Mouse (Mus musculus) hindbrain, embryonic 11.5 days (tissue): ENCODE measurements around the gene Phyhipl. TPM values are rescaled to one million over a fixed set of nuclear protein-coding genes. Genes with fewer than 3 reads are reported as not detected.
A peak's percentile ranks its signal among the peaks of the same experiment; 100 is the strongest.

Experiments
- ATAC-seq: fragments of 200-750 bp; cut with Nextera tagmentation; 2 replicates; pipeline ENCODE4 v1.8.0; 2017; ENCODE audit warnings: mild to moderate bottlenecking, moderate TSS enrichment, moderate library complexity; ENCODE audit not compliant: low FRiP score
- DNase-seq: peaks from one replicate; pipeline ENCODE4 v3.0.0-alpha.2; 2015; ENCODE audit warnings: low spot score
- H3K27ac ChIP-seq: fragments of 300-500 bp; sonication (generic); 2 replicates; pipeline ENCODE4 v1.5.1; 2014; ENCODE audit warnings: mild to moderate bottlenecking, low read depth, low read length
- H3K27me3 ChIP-seq: fragments of 300-500 bp; sonication (generic); 2 replicates; pipeline ENCODE4 v1.6.1; 2014; ENCODE audit warnings: mild to moderate bottlenecking, low read length, moderate library complexity, mixed read lengths; ENCODE audit not compliant: control insufficient read depth, insufficient read depth
- H3K36me3 ChIP-seq: fragments of 300-500 bp; sonication (generic); 2 replicates; pipeline ENCODE4 v1.6.1; 2014; ENCODE audit warnings: mild to moderate bottlenecking, low read length, moderate library complexity, mixed read lengths; ENCODE audit not compliant: control insufficient read depth, insufficient read depth
- H3K4me1 ChIP-seq: fragments of 300-500 bp; sonication (generic); replicated peaks from 2 replicates; pipeline ENCODE4 v1.6.1; 2014; ENCODE audit warnings: low read length, mixed read lengths; ENCODE audit not compliant: control insufficient read depth, insufficient read depth
- H3K4me2 ChIP-seq: fragments of 300-500 bp; sonication (generic); replicated peaks from 2 replicates; pipeline ENCODE4 v1.6.1; 2014; ENCODE audit warnings: mild to moderate bottlenecking, low read depth, low read length
- H3K4me3 ChIP-seq: fragments of 300-500 bp; sonication (generic); 2 replicates; pipeline ENCODE4 v1.5.1; 2014; ENCODE audit warnings: low read depth, low read length
- H3K9ac ChIP-seq: fragments of 300-500 bp; sonication (generic); 2 replicates; pipeline ENCODE4 v1.6.1; 2014; ENCODE audit warnings: low read depth, low read length
- H3K9me3 ChIP-seq: fragments of 300-500 bp; sonication (generic); 2 replicates; pipeline ENCODE4 v1.6.1; 2016; ENCODE audit warnings: low read length; ENCODE audit not compliant: control insufficient read depth
- WGBS: fragments of 180-500 bp; shearing (Covaris S2); extraction: QIAGEN DNeasy Blood & Tissue Kit; methylation state at CpG from one replicate; pipeline ENCODE4 v1.1.7; 2014; 5-methylcytosine and 5-hydroxymethylcytosine counted together
- polyA plus RNA-seq: library from polyadenylated mRNA; unstranded; fragments of >200 nt; fragmentation: Nextera tagmentation; extraction: Ambion mirVana; gene quantifications from 2 replicates; pipeline ENCODE4 v1.2.1, GENCODE M21; 2014

Phyhipl gene
- polyA plus RNA-seq, 1 experiment from 2014 or later, result 118 TPM

DNA sequence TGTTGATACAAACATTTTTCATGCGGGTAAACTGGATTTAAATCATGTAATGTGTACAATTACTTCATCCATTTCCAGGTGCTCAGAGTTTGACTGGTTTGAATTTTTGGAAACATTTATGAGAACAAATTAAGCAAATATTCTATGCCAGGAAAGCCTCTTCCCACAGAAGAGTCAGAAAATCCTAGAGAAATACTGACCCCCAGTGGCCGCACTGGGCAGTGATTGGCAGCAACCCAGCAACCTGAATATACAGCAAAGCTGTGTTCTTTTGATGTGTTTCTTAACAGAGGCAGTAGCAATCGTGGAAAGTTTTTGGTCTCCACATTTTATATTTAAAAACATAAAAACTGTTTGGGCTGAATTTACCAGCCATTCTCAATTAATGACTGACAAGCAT lies 92.1 kb downstream of the Phyhipl start:
- Histone ChIP-seq H3K27ac (no peak overlapping the region), H3K9me3 (no peaks in the 10 kb centered on the region), H3K4me2 (no peak overlapping the region), H3K27me3 (no peaks in the 10 kb centered on the region), H3K4me1 (no peaks in the 10 kb centered on the region), H3K4me3 (no peak overlapping the region), H3K36me3 (no peaks in the 10 kb centered on the region), H3K9ac (no peak overlapping the region)
- peak; percentile 79 for DNase-seq
- no peak for ATAC-seq
- 29% methylated on average over 3 of the region's 3 CpGs for WGBS

DNA sequence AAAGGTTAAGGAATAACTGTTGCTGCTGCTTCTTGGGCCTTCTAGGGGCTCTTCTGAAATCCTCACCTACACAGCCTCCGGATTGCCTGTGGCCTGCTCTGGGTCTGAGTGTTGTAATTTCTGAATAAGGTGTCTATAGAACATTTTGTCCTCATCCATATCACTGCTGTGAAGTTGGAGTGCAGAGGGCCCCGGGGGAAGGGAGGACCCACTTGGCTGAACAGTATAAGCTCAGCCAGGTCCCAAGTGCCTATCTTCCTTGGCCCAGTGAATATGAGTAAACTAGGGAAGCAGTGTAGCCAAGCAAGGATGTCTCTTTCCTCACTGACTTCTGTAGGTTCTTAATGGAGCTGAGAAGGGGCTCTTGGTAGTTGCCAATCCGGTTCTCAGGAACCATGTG lies 103.2 kb downstream of the Phyhipl start:
- Histone ChIP-seq H3K9me3 (no peaks in the 10 kb centered on the region), H3K4me2 (no peak overlapping the region), H3K27ac (no peak overlapping the region), H3K27me3 (no peaks in the 10 kb centered on the region), H3K4me1 (no peaks in the 10 kb centered on the region), H3K4me3 (no peak overlapping the region), H3K9ac (no peak overlapping the region), H3K36me3 (peaks cover 2% of the 10 kb centered on the region; the same call in 1 of the 2 replicates)
- no peak for DNase-seq
- WGBS, result 95% methylated on average over 3 of the region's 3 CpGs
- no peak for ATAC-seq

DNA sequence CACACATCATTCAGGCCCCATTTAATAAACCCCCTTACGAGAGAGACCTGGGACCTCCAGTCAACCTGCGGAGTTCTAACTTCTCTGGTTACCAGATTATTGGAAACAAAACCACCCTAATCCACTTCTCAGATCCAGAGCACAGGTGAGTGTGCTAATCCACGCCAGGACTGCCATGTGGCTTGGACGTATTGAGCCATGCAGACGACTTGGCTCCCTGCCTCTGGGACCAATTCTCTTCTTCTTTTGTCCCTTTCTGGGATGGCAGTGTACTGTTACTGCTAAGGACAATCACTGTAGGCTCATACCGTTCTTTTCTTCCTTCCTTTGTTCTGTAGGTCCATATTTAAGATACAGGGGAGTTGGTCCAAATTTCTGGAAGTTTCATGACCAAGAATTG lies 112.9 kb downstream of the Phyhipl start:
- Histone ChIP-seq H3K36me3 (peaks cover 2% of the 10 kb centered on the region; the same call in 1 of the 2 replicates), H3K4me1 (no peaks in the 10 kb centered on the region), H3K9ac (no peak overlapping the region), H3K9me3 (no peaks in the 10 kb centered on the region), H3K4me3 (no peak overlapping the region), H3K27ac (no peak overlapping the region), H3K27me3 (no peaks in the 10 kb centered on the region), H3K4me2 (no peak overlapping the region)
- ATAC-seq (no peak), DNase-seq (no peak)
- WGBS, result 82% methylated on average over 6 of the region's 6 CpGs

DNA sequence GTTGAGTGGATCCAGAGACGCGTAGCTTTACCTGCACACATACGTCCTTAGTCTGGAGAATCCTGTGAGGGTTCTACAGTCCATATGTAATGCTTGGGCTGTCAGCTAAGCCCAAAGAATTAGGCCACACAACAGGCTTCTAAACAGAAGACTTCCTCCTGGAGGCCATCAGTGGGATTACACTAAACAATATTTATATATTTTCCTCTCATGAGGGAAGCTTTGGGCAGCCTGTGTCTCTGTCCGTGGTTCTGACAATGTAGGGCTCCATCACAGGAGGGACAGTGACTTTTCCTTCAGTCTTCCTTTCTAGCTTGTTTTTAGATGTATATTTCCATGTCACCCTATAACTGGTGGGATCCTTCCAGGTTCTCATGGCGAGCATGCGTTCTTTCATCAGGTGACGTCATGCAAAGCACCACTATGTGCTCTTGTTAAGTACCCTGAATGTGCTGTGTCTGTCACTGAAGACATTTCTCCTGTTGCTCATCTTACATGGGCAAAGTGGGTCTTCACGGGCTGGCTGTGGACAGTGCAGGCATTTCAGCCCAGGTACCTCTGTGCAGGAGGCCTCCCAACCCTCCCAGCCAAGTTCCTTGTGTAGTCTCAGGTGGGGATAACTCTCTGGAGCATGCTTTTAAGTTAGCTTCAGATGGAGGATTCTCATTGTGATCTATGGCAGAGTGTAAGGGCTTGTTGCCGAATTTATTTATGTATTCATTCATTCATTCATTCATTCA lies 115.1 kb downstream of the Phyhipl start:
- Histone ChIP-seq H3K4me2 (no peak overlapping the region), H3K4me3 (no peak overlapping the region), H3K9ac (no peak overlapping the region), H3K27me3 (no peaks in the 10 kb centered on the region), H3K27ac (no peak overlapping the region), H3K9me3 (no peaks in the 10 kb centered on the region), H3K4me1 (no peaks in the 10 kb centered on the region), H3K36me3 (peaks cover 2% of the 10 kb centered on the region)
- 85% methylated on average over 9 of the region's 9 CpGs for WGBS
- DNase-seq (peak; percentile 51), ATAC-seq (no peak)

DNA sequence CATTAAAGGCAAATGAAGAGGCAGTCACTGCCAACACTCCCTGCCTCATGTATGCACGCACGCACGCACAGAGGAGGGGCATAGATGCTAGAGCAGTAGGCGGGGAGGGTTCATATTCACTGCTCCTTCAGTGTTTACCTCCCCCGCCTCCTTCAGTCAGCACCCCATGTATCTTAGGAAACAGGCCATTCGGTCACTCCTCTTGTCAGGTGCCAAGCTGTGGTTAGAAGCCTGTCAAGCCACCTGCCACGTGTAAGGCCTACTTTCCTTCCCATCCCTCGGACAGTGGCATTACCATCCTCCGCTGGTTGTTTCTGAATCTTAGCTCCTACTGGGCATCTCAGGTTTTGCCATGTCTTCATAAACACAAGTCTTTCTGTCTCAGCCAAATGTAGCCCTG lies 116.5 kb downstream of the Phyhipl start:
- DNase-seq (no peak), ATAC-seq (no peak)
- 96% methylated on average over 9 of the region's 9 CpGs for WGBS
- Histone ChIP-seq H3K27me3 (no peaks in the 10 kb centered on the region), H3K9me3 (no peaks in the 10 kb centered on the region), H3K4me2 (no peak overlapping the region), H3K4me3 (no peak overlapping the region), H3K27ac (no peak overlapping the region), H3K9ac (no peak overlapping the region), H3K36me3 (no peaks in the 10 kb centered on the region; the same call in 1 of the 2 replicates), H3K4me1 (no peaks in the 10 kb centered on the region)

DNA sequence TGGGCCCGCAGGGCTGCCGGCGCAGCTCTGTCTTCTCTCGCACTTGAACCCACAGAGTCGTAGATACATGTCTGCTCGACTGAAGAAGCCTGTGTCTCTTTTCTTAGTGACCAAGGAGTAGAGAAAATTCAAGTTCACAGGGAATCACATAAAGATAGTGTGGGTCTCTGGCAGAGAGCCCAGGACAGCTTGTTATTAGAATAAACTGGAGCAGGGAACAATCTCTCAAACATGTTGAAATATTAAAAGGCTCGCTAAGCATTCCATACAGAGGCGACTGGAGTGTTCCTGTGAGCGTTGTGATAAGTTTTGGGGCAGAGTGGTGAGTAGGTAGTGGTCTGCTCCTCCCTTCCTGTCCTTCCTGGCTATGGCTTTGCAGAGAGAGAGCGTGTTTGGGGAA lies 118.1 kb downstream of the Phyhipl start:
- Histone ChIP-seq H3K4me1 (no peaks in the 10 kb centered on the region), H3K9ac (no peak overlapping the region), H3K4me3 (no peak overlapping the region), H3K27ac (no peak overlapping the region), H3K9me3 (no peaks in the 10 kb centered on the region), H3K36me3 (no peaks in the 10 kb centered on the region; the same call in 1 of the 2 replicates), H3K27me3 (no peaks in the 10 kb centered on the region), H3K4me2 (no peak overlapping the region)
- 93% methylated on average over 10 of the region's 10 CpGs for WGBS
- ATAC-seq (no peak), DNase-seq (no peak)

DNA sequence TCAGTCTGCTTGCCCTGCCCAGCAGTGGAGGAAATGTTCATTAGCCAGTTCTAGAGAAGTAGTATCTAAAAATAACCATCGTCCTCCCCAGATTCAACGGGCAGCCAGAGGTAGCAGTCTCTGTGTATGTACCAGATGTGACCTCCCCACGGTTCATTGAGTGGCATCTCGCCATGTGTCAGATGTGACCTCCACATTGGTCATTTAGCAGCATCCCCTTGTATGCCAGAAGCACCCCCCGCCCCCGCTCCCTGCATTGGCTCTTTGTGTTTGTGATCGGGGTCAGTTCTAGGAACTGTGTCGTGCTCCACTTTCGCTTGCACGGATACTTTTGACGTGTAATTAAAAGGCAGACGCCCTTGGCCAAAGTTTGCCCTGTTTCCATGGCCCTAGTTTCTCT lies 120.4 kb downstream of the Phyhipl start:
- H3K27me3 ChIP-seq, result no peaks in the 10 kb centered on the region
- ATAC-seq, result no peak
- H3K36me3 ChIP-seq, result no peaks in the 10 kb centered on the region; the same call in 1 of the 2 replicates
- H3K27ac ChIP-seq, result no peak overlapping the region
- no peak overlapping the region for H3K4me2 ChIP-seq
- WGBS, result 79% methylated on average over 12 of the region's 12 CpGs
- H3K9me3 ChIP-seq, result no peaks in the 10 kb centered on the region
- no peak overlapping the region for H3K9ac ChIP-seq
- no peak overlapping the region for H3K4me3 ChIP-seq
- H3K4me1 ChIP-seq, result no peaks in the 10 kb centered on the region
- DNase-seq, result peak; percentile 4

DNA sequence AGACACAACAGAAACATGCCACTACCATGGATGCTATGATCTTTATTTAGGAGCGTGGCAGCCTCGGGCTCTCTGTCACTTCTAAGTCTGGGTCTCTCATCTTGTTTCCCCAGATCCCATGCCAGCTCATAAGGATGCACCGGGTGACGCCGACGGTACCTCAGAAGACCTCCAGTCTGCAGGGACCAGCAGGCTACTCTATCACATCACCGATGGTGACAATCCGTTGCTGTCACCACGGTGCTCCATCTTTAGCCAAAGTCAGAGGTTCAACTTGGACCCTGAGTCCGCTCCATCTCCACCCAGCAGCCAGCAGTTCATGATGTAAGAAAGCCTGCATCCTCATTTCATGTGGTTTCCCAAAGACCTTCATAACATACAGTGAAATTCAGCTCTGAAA lies 121.2 kb downstream of the Phyhipl start:
- H3K27ac ChIP-seq, result no peak overlapping the region
- no peaks in the 10 kb centered on the region; the same call in 1 of the 2 replicates for H3K36me3 ChIP-seq
- H3K9ac ChIP-seq, result no peak overlapping the region
- DNase-seq (no peak), ATAC-seq (no peak)
- H3K4me3 ChIP-seq, result no peak overlapping the region
- no peaks in the 10 kb centered on the region for H3K9me3 ChIP-seq
- WGBS, result 97% methylated on average over 10 of the region's 10 CpGs
- no peak overlapping the region for H3K4me2 ChIP-seq
- no peaks in the 10 kb centered on the region for H3K4me1 ChIP-seq
- no peaks in the 10 kb centered on the region for H3K27me3 ChIP-seq

DNA sequence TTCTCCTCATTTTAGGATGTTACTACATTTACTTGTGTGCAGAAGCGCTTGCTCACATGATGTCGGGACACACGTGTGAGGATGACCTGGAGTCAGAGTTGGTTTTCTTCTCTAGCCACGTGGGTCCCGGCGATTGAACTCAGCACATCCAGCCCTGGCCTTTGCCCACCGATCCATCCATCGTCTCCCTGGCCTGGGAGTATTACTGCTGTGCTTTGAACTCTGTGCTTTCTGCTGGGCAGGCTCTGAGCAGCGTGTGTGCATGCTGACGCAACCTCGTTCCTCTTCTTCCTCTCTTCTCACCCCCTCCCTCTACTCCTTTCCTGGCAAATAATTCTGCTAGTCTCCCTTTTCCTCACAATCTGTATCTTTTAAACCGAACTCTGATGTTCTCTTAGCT lies 121.8 kb downstream of the Phyhipl start:
- H3K4me1 ChIP-seq, result no peaks in the 10 kb centered on the region
- 90% methylated on average over 12 of the region's 12 CpGs for WGBS

More for the DNA sequence above, 121.8 kb downstream of the Phyhipl start:
- Histone ChIP-seq H3K9me3 (no peaks in the 10 kb centered on the region), H3K27ac (no peak overlapping the region), H3K36me3 (no peaks in the 10 kb centered on the region; the same call in 1 of the 2 replicates), H3K27me3 (no peaks in the 10 kb centered on the region), H3K4me3 (no peak overlapping the region), H3K9ac (no peak overlapping the region), H3K4me2 (no peak overlapping the region)
- DNase-seq, result no peak
- no peak for ATAC-seq
